Mouse (Mus musculus) liver, adult 2 months (tissue): ENCODE data around the gene Abhd6.

ENCODE experiments used
- CTCF ChIP-seq: fragments of 200-500 bp; IDR thresholded peaks from 2 replicates; pipeline ENCODE4 v1.5.1; 2011; ENCODE audit warnings: low read depth, low read length, control low read depth
- POLR2A ChIP-seq: fragments of 200-500 bp; IDR thresholded peaks from 2 replicates; pipeline ENCODE4 v1.6.1; 2011; ENCODE audit warnings: low read length, control low read depth; ENCODE audit not compliant: insufficient read depth; ENCODE audit errors: extremely low read depth

DNA sequence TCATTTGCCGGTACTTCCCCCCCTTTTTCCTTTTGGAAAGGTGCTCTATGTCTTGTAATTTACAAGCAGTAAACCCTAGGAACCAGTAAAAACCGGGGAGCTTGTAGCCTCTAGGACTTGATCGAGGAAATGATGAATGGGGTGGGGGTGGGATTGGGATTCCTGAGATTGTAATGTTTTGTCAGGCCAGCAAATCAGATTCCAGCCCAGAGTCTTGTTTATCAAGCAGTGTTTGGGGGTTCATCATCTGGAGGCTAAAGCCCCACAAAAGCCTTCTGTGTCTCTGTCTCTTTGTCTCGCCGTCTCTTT is 95.9 kb downstream of the Abhd6 start:
- no peak for TF ChIP-seq CTCF
- no peak for TF ChIP-seq POLR2A
